Mouse (Mus musculus) central nervous system, embryonic 18 days (tissue): Measurements from ENCODE around the gene 1600014C23Rik. TPM values are rescaled to one million over a fixed set of nuclear protein-coding genes. Genes with fewer than 3 reads are reported as not detected.

Source experiments
- polyA plus RNA-seq: library from polyadenylated mRNA; depleted of rRNA; stranded (reverse); fragments of >200 nt; gene quantifications from 2 replicates; pipeline ENCODE4 v1.2.3, GENCODE M21; 2012; rRNA removed

1600014C23Rik gene
- polyA plus RNA-seq: 0.36 and 0.40 TPM in 2 replicates

GRCm38 (mm10) chr17:45733735-45734301 is at the start of gene 1600014C23Rik:
TSS of gene 1600014C23Rik (minus strand) at chr17:45733844.

DNA sequence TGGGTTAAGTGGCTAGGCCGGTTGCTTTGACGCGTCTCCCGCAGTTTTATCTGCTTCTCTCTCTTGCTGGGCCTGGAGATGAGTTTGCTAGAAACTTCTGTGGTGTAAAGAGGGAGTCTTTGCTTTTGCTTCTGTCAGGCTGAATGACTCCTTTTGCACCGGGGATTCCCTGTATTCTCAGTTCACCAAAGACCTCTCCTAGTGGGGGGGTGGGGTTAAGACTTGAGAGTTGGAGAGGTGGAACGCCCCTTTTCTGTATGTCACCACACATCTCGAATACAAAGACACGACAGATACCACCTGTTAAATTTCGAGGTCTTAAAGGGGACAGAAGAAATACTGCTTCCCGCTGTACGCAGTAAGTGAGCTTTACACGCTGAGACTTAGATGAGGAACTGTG is 46.9 kb downstream of the 1600014C23Rik start, which contains the start of gene Tmem63b:
Gene Tmem63b, minus strand, starts transcription at position 190 of the 400 bp plus-strand sequence.

DNA sequence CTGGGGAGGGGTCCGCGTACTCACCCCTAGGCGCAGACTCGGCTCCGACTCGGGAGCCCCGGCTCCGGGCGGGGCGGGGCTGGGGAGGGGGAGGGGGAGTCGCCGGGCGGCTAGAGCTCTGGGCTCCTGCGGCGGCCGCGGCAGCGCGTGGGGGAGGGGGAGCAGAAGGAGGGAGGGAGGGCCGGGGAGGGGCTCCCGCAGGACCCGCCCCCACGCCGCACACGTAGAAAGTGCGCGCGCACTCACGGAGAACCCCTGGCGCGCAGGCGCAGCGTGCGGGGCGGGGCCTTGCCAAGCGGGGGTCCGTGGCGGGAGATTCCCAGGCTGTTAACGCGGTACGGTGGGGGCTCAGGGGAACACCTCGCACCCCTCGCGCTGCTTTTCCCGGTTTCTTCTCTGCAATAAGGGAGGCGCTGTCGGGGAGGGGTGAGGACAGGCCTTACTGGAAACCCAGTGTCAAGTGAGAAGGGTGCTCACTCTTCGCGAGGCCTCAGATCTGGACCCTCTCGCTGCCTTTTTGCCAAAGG is 47.5 kb downstream of the 1600014C23Rik start, which contains the start of gene Mrpl14:
Gene Mrpl14, plus strand, starts transcription at position 230 of the 527 bp plus-strand sequence.

Other genes starting within 250 kb of the 1600014C23Rik start
- 24.5 and 25.5 TPM in 2 replicates for gene Aars2, start 227.0 kb downstream of the 1600014C23Rik start, polyA plus RNA-seq
- 0.97 and 1.0 TPM in 2 replicates for gene Tcte1, start 210.4 kb downstream of the 1600014C23Rik start, polyA plus RNA-seq
- 30.5 and 38.1 TPM in 2 replicates for gene Tmem151b, start 184.2 kb downstream of the 1600014C23Rik start, polyA plus RNA-seq
- 2.2 and 2.4 TPM in 2 replicates for gene Nfkbie, start 178.1 kb downstream of the 1600014C23Rik start, polyA plus RNA-seq
- gene Slc35b2, start 170.0 kb downstream of the 1600014C23Rik start, polyA plus RNA-seq: 65.0 and 70.4 TPM in 2 replicates
- gene Hsp90ab1, start 160.6 kb downstream of the 1600014C23Rik start, polyA plus RNA-seq: 834 and 842 TPM in 2 replicates
- gene Slc29a1, start 134.2 kb downstream of the 1600014C23Rik start, polyA plus RNA-seq: 104 TPM in 2 replicates
- 1.8 TPM in 1 of 2 replicates, not detected in the other for gene Mymx, start 131.7 kb downstream of the 1600014C23Rik start, polyA plus RNA-seq
- gene Capn11, start 74.5 kb downstream of the 1600014C23Rik start, polyA plus RNA-seq: 0.16 and 1.9 TPM in 2 replicates
- 84.2 and 92.5 TPM in 2 replicates for gene Mrpl14, start 47.5 kb downstream of the 1600014C23Rik start, polyA plus RNA-seq
- 262 and 321 TPM in 2 replicates for gene Tmem63b, start 46.9 kb downstream of the 1600014C23Rik start, polyA plus RNA-seq